Mouse (Mus musculus) spleen, adult 2 months (tissue): ENCODE measurements at regions not wholly inside any gene's neighbourhood (a gene's known extent, or its start where the extent isn't known, plus 50 kb on each side); places are given as distances from the start of the nearest gene placed in this dataset.

Source experiments
- CTCF ChIP-seq: fragments of 200-500 bp; IDR thresholded peaks from 2 replicates; pipeline ENCODE4 v1.5.1; 2011; ENCODE audit warnings: mild to moderate bottlenecking, inconsistent platforms; ENCODE audit not compliant: insufficient read depth, insufficient read length, insufficient replicate concordance; ENCODE audit errors: extremely low read depth
- POLR2A ChIP-seq: fragments of 200-500 bp; IDR thresholded peaks from 2 replicates; pipeline ENCODE4 v1.6.1; 2011; ENCODE audit warnings: low read depth, low read length, inconsistent platforms

GRCm38 (mm10) chr9:94410546-94410945, 127.3 kb downstream of the 1190002N15Rik start:
- TF ChIP-seq POLR2A = no peak
- no peak for TF ChIP-seq CTCF
